Mouse (Mus musculus): Measurements from ENCODE around the gene Zc3h14. TPM values are rescaled to one million over a fixed set of nuclear protein-coding genes. Genes with fewer than 3 reads are reported as not detected.

Zc3h14 gene
- polyA plus RNA-seq, 1 experiment from 2014 or later: 113 TPM

- peak overlapping the region; percentile 90 for H3K27ac ChIP-seq (replicated peaks; ENCODE audit: low read depth, low read length)
- no peaks in the 10 kb centered on the region for H3K9me3 ChIP-seq (ENCODE audit: control insufficient read depth, low read length)
- H3K4me1 ChIP-seq (ENCODE audit: control insufficient read depth, insufficient read depth, low read length): peaks cover 13% of the 10 kb centered on the region
- H3K4me3 ChIP-seq (ENCODE audit: low read depth, low read length): peak overlapping the region; percentile 95
- H3K36me3 ChIP-seq (ENCODE audit: control insufficient read depth, insufficient read depth, low read length): 0 out of 2 replicates have a peak, but pooled peaks cover 17% of the 10 kb centered on the region
- peak overlapping the region; percentile 93 for H3K9ac ChIP-seq (ENCODE audit: low read depth, low read length)
- WGBS: 2% methylated on average over 12 of the region's 14 CpGs
- H3K27me3 ChIP-seq (replicated peaks; ENCODE audit: control insufficient read depth, insufficient read depth, low read length): no peaks in the 10 kb centered on the region
- 0 out of 2 replicates have a peak, but pooled peaks have one; percentile 16 for ATAC-seq (ENCODE audit: low read depth)
- H3K4me2 ChIP-seq (ENCODE audit: low read depth, low read length): peak overlapping the region; percentile 84
- DNase-seq (ENCODE audit: low spot score): peak; percentile 41
Measured at GRCm38 (mm10) chr12:98747380-98747753, 603 bp downstream of the Zc3h14 start.

- DNase-seq (ENCODE audit: low spot score) (no peak), ATAC-seq (ENCODE audit: low read depth) (no peak)
- Histone ChIP-seq H3K27ac (replicated peaks; ENCODE audit: low read depth, low read length) (no peak overlapping the region), H3K9me3 (ENCODE audit: control insufficient read depth, low read length) (no peaks in the 10 kb centered on the region), H3K9ac (ENCODE audit: low read depth, low read length) (no peak overlapping the region), H3K36me3 (ENCODE audit: control insufficient read depth, insufficient read depth, low read length) (peaks cover 81% of the 10 kb centered on the region), H3K27me3 (replicated peaks; ENCODE audit: control insufficient read depth, insufficient read depth, low read length) (no peaks in the 10 kb centered on the region), H3K4me1 (ENCODE audit: control insufficient read depth, insufficient read depth, low read length) (no peaks in the 10 kb centered on the region), H3K4me2 (ENCODE audit: low read depth, low read length) (no peak overlapping the region), H3K4me3 (ENCODE audit: low read depth, low read length) (no peak overlapping the region)
- 81% methylated on average over 6 of the region's 6 CpGs for WGBS
Measured at GRCm38 (mm10) chr12:98757636-98758035, 10.9 kb downstream of the Zc3h14 start.

GRCm38 (mm10) chr12:98759700-98760099 lies 12.9 kb downstream of the Zc3h14 start:
- DNase-seq (ENCODE audit: low spot score): no peak
- 91% methylated on average over 6 of the region's 6 CpGs for WGBS
- no peaks in the 10 kb centered on the region for H3K27me3 ChIP-seq (replicated peaks; ENCODE audit: control insufficient read depth, insufficient read depth, low read length)
- no peak overlapping the region for H3K27ac ChIP-seq (replicated peaks; ENCODE audit: low read depth, low read length)
- no peak overlapping the region for H3K4me3 ChIP-seq (ENCODE audit: low read depth, low read length)
- peaks cover 93% of the 10 kb centered on the region for H3K36me3 ChIP-seq (ENCODE audit: control insufficient read depth, insufficient read depth, low read length)
- no peak overlapping the region for H3K9ac ChIP-seq (ENCODE audit: low read depth, low read length)
- H3K4me1 ChIP-seq (ENCODE audit: control insufficient read depth, insufficient read depth, low read length): no peaks in the 10 kb centered on the region
- no peaks in the 10 kb centered on the region for H3K9me3 ChIP-seq (ENCODE audit: control insufficient read depth, low read length)
- no peak for ATAC-seq (ENCODE audit: low read depth)
- no peak overlapping the region for H3K4me2 ChIP-seq (ENCODE audit: low read depth, low read length)

- no peak overlapping the region for H3K4me3 ChIP-seq (ENCODE audit: low read depth, low read length)
- no peak overlapping the region for H3K27ac ChIP-seq (replicated peaks; ENCODE audit: low read depth, low read length)
- no peak overlapping the region for H3K4me2 ChIP-seq (ENCODE audit: low read depth, low read length)
- no peaks in the 10 kb centered on the region for H3K27me3 ChIP-seq (replicated peaks; ENCODE audit: control insufficient read depth, insufficient read depth, low read length)
- WGBS: 93% methylated on average over 2 of the region's 2 CpGs
- DNase-seq (ENCODE audit: low spot score) (no peak), ATAC-seq (ENCODE audit: low read depth) (no peak)
- no peak overlapping the region for H3K9ac ChIP-seq (ENCODE audit: low read depth, low read length)
- H3K9me3 ChIP-seq (ENCODE audit: control insufficient read depth, low read length): no peaks in the 10 kb centered on the region
- H3K36me3 ChIP-seq (ENCODE audit: control insufficient read depth, insufficient read depth, low read length): peaks cover 88% of the 10 kb centered on the region
- no peaks in the 10 kb centered on the region for H3K4me1 ChIP-seq (ENCODE audit: control insufficient read depth, insufficient read depth, low read length)
Measured at GRCm38 (mm10) chr12:98766241-98766640, 19.5 kb downstream of the Zc3h14 start.

- WGBS: 76% methylated on average over 3 of the region's 3 CpGs
- Histone ChIP-seq H3K4me3 (ENCODE audit: low read depth, low read length) (no peak overlapping the region), H3K9me3 (ENCODE audit: control insufficient read depth, low read length) (no peaks in the 10 kb centered on the region), H3K36me3 (ENCODE audit: control insufficient read depth, insufficient read depth, low read length) (peaks cover 88% of the 10 kb centered on the region), H3K27me3 (replicated peaks; ENCODE audit: control insufficient read depth, insufficient read depth, low read length) (no peaks in the 10 kb centered on the region), H3K4me2 (ENCODE audit: low read depth, low read length) (no peak overlapping the region), H3K9ac (ENCODE audit: low read depth, low read length) (no peak overlapping the region), H3K27ac (replicated peaks; ENCODE audit: low read depth, low read length) (no peak overlapping the region), H3K4me1 (ENCODE audit: control insufficient read depth, insufficient read depth, low read length) (no peaks in the 10 kb centered on the region)
- DNase-seq (ENCODE audit: low spot score) (no peak), ATAC-seq (ENCODE audit: low read depth) (no peak)
Measured at GRCm38 (mm10) chr12:98777509-98777908, 30.7 kb downstream of the Zc3h14 start.

- Histone ChIP-seq H3K27ac (replicated peaks; ENCODE audit: low read depth, low read length) (no peak overlapping the region), H3K4me2 (ENCODE audit: low read depth, low read length) (no peak overlapping the region), H3K4me3 (ENCODE audit: low read depth, low read length) (no peak overlapping the region), H3K27me3 (replicated peaks; ENCODE audit: control insufficient read depth, insufficient read depth, low read length) (no peaks in the 10 kb centered on the region), H3K9ac (ENCODE audit: low read depth, low read length) (no peak overlapping the region), H3K36me3 (ENCODE audit: control insufficient read depth, insufficient read depth, low read length) (peaks cover 88% of the 10 kb centered on the region), H3K9me3 (ENCODE audit: control insufficient read depth, low read length) (no peaks in the 10 kb centered on the region), H3K4me1 (ENCODE audit: control insufficient read depth, insufficient read depth, low read length) (no peaks in the 10 kb centered on the region)
- WGBS: 83% methylated on average over 4 of the region's 4 CpGs
- ATAC-seq (ENCODE audit: low read depth) (no peak), DNase-seq (ENCODE audit: low spot score) (peak; percentile 8)
Measured at GRCm38 (mm10) chr12:98779148-98779547, 32.4 kb downstream of the Zc3h14 start.

- WGBS: 93% methylated on average over 1 of the region's 1 CpGs
- Histone ChIP-seq H3K9ac (ENCODE audit: low read depth, low read length) (no peak overlapping the region), H3K36me3 (ENCODE audit: control insufficient read depth, insufficient read depth, low read length) (peaks cover 81% of the 10 kb centered on the region), H3K27me3 (replicated peaks; ENCODE audit: control insufficient read depth, insufficient read depth, low read length) (no peaks in the 10 kb centered on the region), H3K4me3 (ENCODE audit: low read depth, low read length) (no peak overlapping the region), H3K27ac (replicated peaks; ENCODE audit: low read depth, low read length) (no peak overlapping the region), H3K4me2 (ENCODE audit: low read depth, low read length) (no peak overlapping the region), H3K9me3 (ENCODE audit: control insufficient read depth, low read length) (no peaks in the 10 kb centered on the region), H3K4me1 (ENCODE audit: control insufficient read depth, insufficient read depth, low read length) (no peaks in the 10 kb centered on the region)
- no peak for ATAC-seq (ENCODE audit: low read depth)
- no peak for DNase-seq (ENCODE audit: low spot score)
Measured at GRCm38 (mm10) chr12:98784251-98784650, 37.5 kb downstream of the Zc3h14 start.

- no peaks in the 10 kb centered on the region for H3K27me3 ChIP-seq (replicated peaks; ENCODE audit: control insufficient read depth, insufficient read depth, low read length)
- H3K27ac ChIP-seq (replicated peaks; ENCODE audit: low read depth, low read length): no peak overlapping the region
- H3K4me1 ChIP-seq (ENCODE audit: control insufficient read depth, insufficient read depth, low read length): no peaks in the 10 kb centered on the region
- no peaks in the 10 kb centered on the region for H3K9me3 ChIP-seq (ENCODE audit: control insufficient read depth, low read length)
- ATAC-seq (ENCODE audit: low read depth): no peak
- WGBS: 93% methylated on average over 3 of the region's 3 CpGs
- no peak overlapping the region for H3K4me2 ChIP-seq (ENCODE audit: low read depth, low read length)
- H3K9ac ChIP-seq (ENCODE audit: low read depth, low read length): no peak overlapping the region
- no peak overlapping the region for H3K4me3 ChIP-seq (ENCODE audit: low read depth, low read length)
- no peak for DNase-seq (ENCODE audit: low spot score)
- H3K36me3 ChIP-seq (ENCODE audit: control insufficient read depth, insufficient read depth, low read length): peaks cover 53% of the 10 kb centered on the region
Measured at GRCm38 (mm10) chr12:98795731-98796318, 49.1 kb downstream of the Zc3h14 start.

GRCm38 (mm10) chr12:98800334-98800733 lies 53.6 kb downstream of the Zc3h14 start:
- no peak overlapping the region for H3K4me2 ChIP-seq (ENCODE audit: low read depth, low read length)
- DNase-seq (ENCODE audit: low spot score) (no peak), ATAC-seq (ENCODE audit: low read depth) (no peak)
- H3K27me3 ChIP-seq (replicated peaks; ENCODE audit: control insufficient read depth, insufficient read depth, low read length): no peaks in the 10 kb centered on the region
- H3K27ac ChIP-seq (replicated peaks; ENCODE audit: low read depth, low read length): no peak overlapping the region
- no peak overlapping the region for H3K9ac ChIP-seq (ENCODE audit: low read depth, low read length)
- H3K4me1 ChIP-seq (ENCODE audit: control insufficient read depth, insufficient read depth, low read length): no peaks in the 10 kb centered on the region
- WGBS: 80% methylated on average over 5 of the region's 5 CpGs
- H3K36me3 ChIP-seq (ENCODE audit: control insufficient read depth, insufficient read depth, low read length): peaks cover 23% of the 10 kb centered on the region; the same call in 1 of the 2 replicates
- H3K9me3 ChIP-seq (ENCODE audit: control insufficient read depth, low read length): no peaks in the 10 kb centered on the region
- no peak overlapping the region for H3K4me3 ChIP-seq (ENCODE audit: low read depth, low read length)

All from embryonic facial prominence, embryonic 14.5 days (tissue).